Mouse (Mus musculus): ENCODE results near the gene Zscan21.

Zscan21 gene

GRCm38 (mm10) chr5:138118041-138118440 is 1.3 kb downstream of the Zscan21 start:
- DNase-seq = no peak

GRCm38 (mm10) chr5:138132425-138133064 is 15.8 kb downstream of the Zscan21 start:
- peak; percentile 61 for DNase-seq

GRCm38 (mm10) chr5:138137257-138137656 is 20.6 kb downstream of the Zscan21 start:
- DNase-seq = no peak

GRCm38 (mm10) chr5:138137935-138138549 is 21.3 kb downstream of the Zscan21 start:
- peak; percentile 64 to 73 for DNase-seq

- DNase-seq = no peak
These were observed 21.9 kb downstream of the Zscan21 start for GRCm38 (mm10) chr5:138138585-138138984.

GRCm38 (mm10) chr5:138154390-138154789 is 37.7 kb downstream of the Zscan21 start:
- no peak for DNase-seq

GRCm38 (mm10) chr5:138155443-138155976 is 38.8 kb downstream of the Zscan21 start, which contains the start of gene Zfp113:
Gene Zfp113, minus strand, starts transcription at chr5:138155744.
- peak; percentile 91 to 97 for DNase-seq

- no peak for DNase-seq
These were observed 43.6 kb downstream of the Zscan21 start for GRCm38 (mm10) chr5:138160224-138160762.

GRCm38 (mm10) chr5:138160842-138161665 is 44.4 kb downstream of the Zscan21 start, which contains the start of gene Cops6:
Gene Cops6, plus strand, starts transcription at chr5:138161071.
- DNase-seq = peak; percentile 96 to 97

- DNase-seq = no peak
These were observed 46.3 kb downstream of the Zscan21 start for GRCm38 (mm10) chr5:138163046-138163445.

- no peak for DNase-seq
These were observed 46.9 kb downstream of the Zscan21 start for GRCm38 (mm10) chr5:138163610-138164009.

- DNase-seq = peak in 1 of 2 experiments; percentile 10
These were observed 48.9 kb downstream of the Zscan21 start for GRCm38 (mm10) chr5:138165594-138165993.

- peak; percentile 98 to 99 for DNase-seq
These were observed 54.3 kb downstream of the Zscan21 start for GRCm38 (mm10) chr5:138170936-138171561.

GRCm38 (mm10) chr5:138171695-138172491 is 55.2 kb downstream of the Zscan21 start, which contains the start of the genes Ap4m1 and Mcm7:
Gene Ap4m1, plus strand, starts transcription at chr5:138172002.
Gene Mcm7, minus strand, starts transcription at chr5:138172422.
- peak; percentile 98 to 99 for DNase-seq

- DNase-seq = no peak
These were observed 56.5 kb downstream of the Zscan21 start for GRCm38 (mm10) chr5:138173217-138173616.

Data from kidney, postnatal 36 days (tissue).